Mouse (Mus musculus) thymus, adult 2 months (tissue): ENCODE data around the gene Phf23. TPM values are rescaled to one million over a fixed set of nuclear protein-coding genes. Genes with fewer than 3 reads are reported as not detected.

ENCODE experiments used
- DNase-seq: peaks from one replicate; pipeline ENCODE4 v3.0.0; 2021
- H3K27ac ChIP-seq: fragments of 200-500 bp; 2 replicates; pipeline ENCODE4 v1.5.1; 2012; ENCODE audit warnings: low read length, control low read depth; ENCODE audit not compliant: control insufficient read depth, insufficient read depth
- H3K27me3 ChIP-seq: fragments of 200-500 bp; 2 replicates; pipeline ENCODE4 v1.6.1; 2012; ENCODE audit warnings: mild to moderate bottlenecking, low read length, moderate library complexity, mixed read lengths; ENCODE audit not compliant: control insufficient read depth, insufficient read depth
- H3K36me3 ChIP-seq: fragments of 200-500 bp; 2 replicates; pipeline ENCODE4 v1.6.1; 2012; ENCODE audit warnings: mild to moderate bottlenecking, low read length, moderate library complexity; ENCODE audit not compliant: control insufficient read depth, insufficient read depth
- H3K4me1 ChIP-seq: fragments of 200-500 bp; replicated peaks from 2 replicates; pipeline ENCODE4 v1.6.1; 2012; ENCODE audit warnings: low read length; ENCODE audit not compliant: control insufficient read depth, insufficient read depth
- H3K4me3 ChIP-seq: fragments of 200-500 bp; 2 replicates; pipeline ENCODE4 v1.5.1; 2012; ENCODE audit warnings: mild to moderate bottlenecking, low read length, control low read depth, moderate library complexity; ENCODE audit not compliant: control insufficient read depth, insufficient read depth
- CTCF ChIP-seq: fragments of 200-500 bp; IDR thresholded peaks from 2 replicates; pipeline ENCODE4 v1.5.1; 2012; ENCODE audit warnings: mild to moderate bottlenecking, control low read depth, low read length, moderate library complexity, borderline replicate concordance; ENCODE audit not compliant: control insufficient read depth, poor library complexity, insufficient read depth; ENCODE audit errors: extremely low read depth
- POLR2A ChIP-seq: fragments of 200-500 bp; IDR thresholded peaks from 2 replicates; pipeline ENCODE4 v1.6.1; 2012; ENCODE audit warnings: mild to moderate bottlenecking, low read length, control low read depth, moderate library complexity; ENCODE audit not compliant: control insufficient read depth, poor library complexity, insufficient read depth; ENCODE audit errors: extremely low read depth
- WGBS: fragments of 180-500 bp; shearing (Covaris S2); methylation state at CpG from one replicate; pipeline ENCODE4 v1.1.7; 2018; 5-methylcytosine and 5-hydroxymethylcytosine counted together
- polyA plus RNA-seq: library from polyadenylated mRNA; depleted of rRNA; stranded (reverse); fragments of >200 nt; gene quantifications from 2 replicates; pipeline ENCODE4 v1.2.3, GENCODE M21; 2012

Phf23 gene
- polyA plus RNA-seq, 1 experiment = 43.4 TPM

GRCm38 (mm10) chr11:69970222-69970621, 25.4 kb upstream of the Phf23 start:
- H3K4me1 ChIP-seq = peaks cover 6% of the 10 kb centered on the region; the same call in 1 of the 2 replicates
- WGBS = 93% methylated on average over 6 of the region's 6 CpGs
- peaks cover 9% of the 10 kb centered on the region for H3K36me3 ChIP-seq
- no peak overlapping the region for H3K4me3 ChIP-seq
- H3K27ac ChIP-seq = no peak overlapping the region
- no peak for DNase-seq
- H3K27me3 ChIP-seq = peaks cover 14% of the 10 kb centered on the region; the same call in 1 of the 2 replicates
- TF ChIP-seq CTCF (no peak), POLR2A (no peak)

- peaks cover 9% of the 10 kb centered on the region for H3K36me3 ChIP-seq
- TF ChIP-seq POLR2A (no peak), CTCF (no peak)
- 78% methylated on average over 3 of the region's 3 CpGs for WGBS
- H3K4me3 ChIP-seq = no peak overlapping the region
- no peak for DNase-seq
- peaks cover 3% of the 10 kb centered on the region; the same call in 1 of the 2 replicates for H3K4me1 ChIP-seq
- no peak overlapping the region for H3K27ac ChIP-seq
- peaks cover 11% of the 10 kb centered on the region; the same call in 1 of the 2 replicates for H3K27me3 ChIP-seq
Measured at GRCm38 (mm10) chr11:69970775-69971174, 24.8 kb upstream of the Phf23 start.

- Histone ChIP-seq H3K27me3 (no peaks in the 10 kb centered on the region), H3K4me1 (peaks cover 3% of the 10 kb centered on the region), H3K36me3 (peaks cover 9% of the 10 kb centered on the region), H3K4me3 (no peak overlapping the region), H3K27ac (no peak overlapping the region)
- no peak for DNase-seq
- WGBS = 100% methylated on average over 2 of the region's 2 CpGs
- TF ChIP-seq CTCF (no peak), POLR2A (no peak)
Measured at GRCm38 (mm10) chr11:69974907-69975306, 20.7 kb upstream of the Phf23 start.

- DNase-seq = no peak
- H3K4me3 ChIP-seq = no peak overlapping the region
- H3K36me3 ChIP-seq = peaks cover 9% of the 10 kb centered on the region
- peaks cover 4% of the 10 kb centered on the region for H3K4me1 ChIP-seq
- no peak overlapping the region for H3K27ac ChIP-seq
- no peak for TF ChIP-seq CTCF
- no peak for TF ChIP-seq POLR2A
- no peaks in the 10 kb centered on the region for H3K27me3 ChIP-seq
- 94% methylated on average over 4 of the region's 4 CpGs for WGBS
Measured at GRCm38 (mm10) chr11:69976271-69976670, 19.3 kb upstream of the Phf23 start.

GRCm38 (mm10) chr11:69979827-69980195, 15.8 kb upstream of the Phf23 start:
- no peak for DNase-seq
- H3K27ac ChIP-seq = peak overlapping the region; percentile 14; the same call in 1 of the 2 replicates

GRCm38 (mm10) chr11:69980196-69981140, 15.1 kb upstream of the Phf23 start:
- Histone ChIP-seq H3K4me3 (peak overlapping the region; percentile 59), H3K4me1 (peaks cover 14% of the 10 kb centered on the region), H3K27ac (peak overlapping the region; percentile 68), H3K36me3 (peaks cover 14% of the 10 kb centered on the region), H3K27me3 (no peaks in the 10 kb centered on the region)
- peak; percentile 70; the same call in 1 of the 2 replicates for TF ChIP-seq POLR2A
- TF ChIP-seq CTCF = 0 out of 2 replicates have a peak, but pooled peaks have one; percentile 23
- peak; percentile 89 for DNase-seq
- WGBS = 1% methylated on average over 53 of the region's 60 CpGs

More at GRCm38 (mm10) chr11:69979827-69980195, 15.8 kb upstream of the Phf23 start:
- 3% methylated on average over 16 of the region's 16 CpGs for WGBS
- H3K4me3 ChIP-seq = peak overlapping the region; percentile 59
- H3K36me3 ChIP-seq = peaks cover 8% of the 10 kb centered on the region
- H3K27me3 ChIP-seq = no peaks in the 10 kb centered on the region
- H3K4me1 ChIP-seq = peaks cover 14% of the 10 kb centered on the region
- TF ChIP-seq POLR2A (no peak), CTCF (no peak)
